Mouse (Mus musculus): ENCODE results near the gene Tmem247. TPM values are rescaled to one million over a fixed set of nuclear protein-coding genes. Genes with fewer than 3 reads are reported as not detected.

Tmem247 gene
- polyA plus RNA-seq, 1 experiment from 2014 or later, result not detected

DNA sequence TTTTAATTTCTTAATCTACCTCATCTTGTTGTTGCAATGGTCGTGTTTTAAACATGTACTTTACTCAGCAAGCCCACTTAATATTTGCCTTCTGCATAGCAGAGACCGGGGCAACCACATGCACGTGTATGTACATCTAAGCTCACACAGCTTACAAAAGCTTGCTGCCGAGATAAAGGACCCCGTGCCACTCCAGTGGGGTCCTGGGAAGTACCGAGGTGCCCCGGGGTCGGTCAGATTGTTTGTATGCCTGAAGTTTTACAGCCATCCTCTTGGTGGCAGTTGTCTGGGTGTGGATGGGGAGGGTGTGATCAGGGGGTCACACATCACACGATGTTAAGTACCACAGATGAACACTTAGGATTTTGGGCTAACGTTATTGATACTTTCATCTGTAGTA lies 48.9 kb downstream of the Tmem247 start:
- no peaks in the 10 kb centered on the region for H3K36me3 ChIP-seq (replicated peaks; ENCODE audit: control insufficient read depth, insufficient read depth, low read depth, low read length)
- H3K4me2 ChIP-seq (ENCODE audit: low read depth, low read length), result no peak overlapping the region
- H3K27ac ChIP-seq (replicated peaks; ENCODE audit: low read depth, low read length), result no peak overlapping the region
- no peak overlapping the region for H3K9ac ChIP-seq (replicated peaks; ENCODE audit: low read length)
- no peaks in the 10 kb centered on the region for H3K4me1 ChIP-seq (ENCODE audit: control insufficient read depth, insufficient read depth, low read length)
- no peak for ATAC-seq (replicated peaks; ENCODE audit: insufficient number of reproducible peaks, low FRiP score, low TSS enrichment, low read depth)
- no peak overlapping the region for H3K4me3 ChIP-seq (ENCODE audit: low read depth, low read length)
- no peaks in the 10 kb centered on the region for H3K9me3 ChIP-seq (replicated peaks; ENCODE audit: control insufficient read depth, low read length)
- no peaks in the 10 kb centered on the region for H3K27me3 ChIP-seq (ENCODE audit: control insufficient read depth, insufficient read depth, low read length)
- no peak for DNase-seq (ENCODE audit: low spot score)
- WGBS, result 85% methylated on average over 10 of the region's 10 CpGs

DNA sequence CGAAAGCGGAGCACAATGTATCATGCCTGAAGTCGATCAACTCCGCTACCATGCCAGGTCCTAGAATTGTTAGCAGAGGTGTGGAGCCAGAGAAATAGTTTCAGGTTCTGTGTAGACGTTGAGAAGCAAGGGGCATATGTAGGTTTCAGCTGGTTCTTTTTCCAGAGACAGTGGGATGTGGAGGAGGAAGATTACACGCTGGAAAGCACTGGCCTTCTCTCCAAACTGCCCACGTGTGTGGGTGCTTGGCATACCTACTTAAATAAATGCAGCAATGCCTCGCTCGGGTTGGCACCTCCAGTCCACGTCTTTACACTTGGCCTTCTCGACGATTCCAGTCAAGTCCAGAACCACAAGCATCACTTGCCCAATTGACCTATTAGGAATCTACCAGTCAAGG lies 49.9 kb downstream of the Tmem247 start:
- DNase-seq (ENCODE audit: low spot score), result no peak
- H3K27me3 ChIP-seq (ENCODE audit: control insufficient read depth, insufficient read depth, low read length), result no peaks in the 10 kb centered on the region
- H3K4me1 ChIP-seq (ENCODE audit: control insufficient read depth, insufficient read depth, low read length), result no peaks in the 10 kb centered on the region
- no peaks in the 10 kb centered on the region for H3K9me3 ChIP-seq (replicated peaks; ENCODE audit: control insufficient read depth, low read length)
- ATAC-seq (replicated peaks; ENCODE audit: insufficient number of reproducible peaks, low FRiP score, low TSS enrichment, low read depth), result no peak
- WGBS, result 93% methylated on average over 12 of the region's 12 CpGs
- H3K27ac ChIP-seq (replicated peaks; ENCODE audit: low read depth, low read length), result no peak overlapping the region
- no peak overlapping the region for H3K9ac ChIP-seq (replicated peaks; ENCODE audit: low read length)
- H3K4me2 ChIP-seq (ENCODE audit: low read depth, low read length), result no peak overlapping the region
- H3K4me3 ChIP-seq (ENCODE audit: low read depth, low read length), result no peak overlapping the region
- H3K36me3 ChIP-seq (replicated peaks; ENCODE audit: control insufficient read depth, insufficient read depth, low read depth, low read length), result no peaks in the 10 kb centered on the region

DNA sequence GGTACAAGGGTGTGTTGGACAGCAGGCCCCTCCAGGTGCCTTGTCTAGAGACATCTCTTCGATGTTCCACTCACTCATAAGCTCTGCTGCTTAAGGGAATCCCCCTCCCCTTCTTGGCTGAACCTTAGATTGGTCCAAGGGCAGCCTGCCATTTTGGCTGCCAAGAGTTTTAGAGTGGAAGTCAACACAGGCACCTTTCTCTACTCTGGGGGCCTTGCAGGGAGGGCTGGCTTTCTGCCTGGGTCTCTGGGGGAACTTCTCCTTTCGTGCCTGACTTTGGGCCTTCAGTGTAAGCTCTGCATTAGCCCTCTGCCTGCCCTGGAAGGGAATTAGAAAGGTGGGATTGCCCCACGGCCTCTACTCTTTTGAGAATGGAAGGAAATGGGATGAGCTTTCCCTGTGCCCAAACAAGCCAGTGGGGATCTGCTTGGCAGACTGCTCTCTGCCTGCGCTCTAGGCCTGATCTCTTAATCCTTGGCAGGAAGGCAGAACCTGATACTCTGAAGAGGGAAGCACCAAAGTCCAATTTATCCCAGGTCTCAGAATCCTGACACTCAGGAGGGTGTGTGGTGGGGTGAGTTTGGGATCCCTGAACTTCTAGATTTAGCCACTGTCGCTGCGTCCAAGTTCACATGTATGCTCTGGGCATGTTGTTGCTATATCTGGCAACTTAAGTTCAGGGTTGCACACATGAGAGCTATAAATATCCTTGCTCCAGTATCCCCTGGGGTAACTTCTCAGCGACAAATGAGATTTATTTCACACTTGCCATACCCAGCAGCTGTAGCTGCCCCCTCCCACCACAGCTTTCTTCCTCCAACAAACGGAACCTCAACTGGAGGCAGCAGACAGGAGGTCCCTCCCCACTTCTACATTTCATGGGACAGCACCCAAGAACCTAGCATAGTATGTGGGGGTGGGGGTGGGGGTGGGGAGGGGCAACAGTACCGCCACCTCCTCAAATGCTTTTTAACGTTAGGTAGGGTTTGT lies 50.7 kb downstream of the Tmem247 start:
- H3K27ac ChIP-seq (replicated peaks; ENCODE audit: low read depth, low read length), result no peak overlapping the region
- H3K4me1 ChIP-seq (ENCODE audit: control insufficient read depth, insufficient read depth, low read length), result no peaks in the 10 kb centered on the region
- DNase-seq (ENCODE audit: low spot score), result no peak
- no peaks in the 10 kb centered on the region; the same call in 1 of the 2 replicates for H3K36me3 ChIP-seq (replicated peaks; ENCODE audit: control insufficient read depth, insufficient read depth, low read depth, low read length)
- H3K9me3 ChIP-seq (replicated peaks; ENCODE audit: control insufficient read depth, low read length), result no peaks in the 10 kb centered on the region
- 87% methylated on average over 10 of the region's 10 CpGs for WGBS
- ATAC-seq (replicated peaks; ENCODE audit: insufficient number of reproducible peaks, low FRiP score, low TSS enrichment, low read depth), result no peak
- H3K27me3 ChIP-seq (ENCODE audit: control insufficient read depth, insufficient read depth, low read length), result no peaks in the 10 kb centered on the region
- no peak overlapping the region for H3K9ac ChIP-seq (replicated peaks; ENCODE audit: low read length)
- no peak overlapping the region for H3K4me3 ChIP-seq (ENCODE audit: low read depth, low read length)
- no peak overlapping the region; the same call in 1 of the 2 replicates for H3K4me2 ChIP-seq (ENCODE audit: low read depth, low read length)

- Histone ChIP-seq H3K9ac (replicated peaks; ENCODE audit: low read length) (no peak overlapping the region), H3K27me3 (ENCODE audit: control insufficient read depth, insufficient read depth, low read length) (no peaks in the 10 kb centered on the region), H3K4me1 (ENCODE audit: control insufficient read depth, insufficient read depth, low read length) (no peaks in the 10 kb centered on the region), H3K36me3 (replicated peaks; ENCODE audit: control insufficient read depth, insufficient read depth, low read depth, low read length) (no peaks in the 10 kb centered on the region; the same call in 1 of the 2 replicates), H3K27ac (replicated peaks; ENCODE audit: low read depth, low read length) (no peak overlapping the region), H3K4me3 (ENCODE audit: low read depth, low read length) (no peak overlapping the region), H3K4me2 (ENCODE audit: low read depth, low read length) (no peak overlapping the region), H3K9me3 (replicated peaks; ENCODE audit: control insufficient read depth, low read length) (no peaks in the 10 kb centered on the region)
- WGBS, result 92% methylated on average over 5 of the region's 5 CpGs
- ATAC-seq (replicated peaks; ENCODE audit: insufficient number of reproducible peaks, low FRiP score, low TSS enrichment, low read depth) (no peak), DNase-seq (ENCODE audit: low spot score) (no peak)
Measured at GRCm38 (mm10) chr17:86968581-86968980, 51.4 kb downstream of the Tmem247 start.

DNA sequence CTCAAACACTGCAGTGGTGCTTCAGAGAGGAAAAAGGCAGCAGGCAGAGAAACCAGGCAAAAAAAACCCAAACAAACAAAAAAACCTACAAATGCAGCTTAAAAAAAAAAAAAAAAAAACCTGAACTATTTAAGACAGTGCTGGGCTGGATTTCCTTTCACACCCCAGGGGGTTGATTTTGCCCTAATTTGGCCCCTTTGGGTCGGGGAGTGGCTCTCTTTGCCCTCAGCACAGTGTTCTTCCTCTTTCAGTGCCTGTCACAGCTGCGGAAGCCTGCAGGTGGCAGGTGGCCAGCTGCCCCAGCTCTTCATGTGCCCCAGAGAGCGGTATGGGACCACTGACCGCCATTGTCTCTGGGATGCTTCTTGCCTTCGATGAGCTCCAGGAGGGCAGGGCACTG lies 52.4 kb downstream of the Tmem247 start:
- WGBS, result 67% methylated on average over 5 of the region's 5 CpGs
- no peaks in the 10 kb centered on the region; the same call in 1 of the 2 replicates for H3K36me3 ChIP-seq (replicated peaks; ENCODE audit: control insufficient read depth, insufficient read depth, low read depth, low read length)
- H3K27ac ChIP-seq (replicated peaks; ENCODE audit: low read depth, low read length), result no peak overlapping the region
- no peak overlapping the region for H3K4me3 ChIP-seq (ENCODE audit: low read depth, low read length)
- DNase-seq (ENCODE audit: low spot score) (no peak), ATAC-seq (replicated peaks; ENCODE audit: insufficient number of reproducible peaks, low FRiP score, low TSS enrichment, low read depth) (no peak)
- no peaks in the 10 kb centered on the region for H3K4me1 ChIP-seq (ENCODE audit: control insufficient read depth, insufficient read depth, low read length)
- no peaks in the 10 kb centered on the region for H3K27me3 ChIP-seq (ENCODE audit: control insufficient read depth, insufficient read depth, low read length)
- H3K4me2 ChIP-seq (ENCODE audit: low read depth, low read length), result no peak overlapping the region
- no peaks in the 10 kb centered on the region for H3K9me3 ChIP-seq (replicated peaks; ENCODE audit: control insufficient read depth, low read length)
- H3K9ac ChIP-seq (replicated peaks; ENCODE audit: low read length), result no peak overlapping the region

- Histone ChIP-seq H3K27ac (replicated peaks; ENCODE audit: low read depth, low read length) (no peak overlapping the region), H3K4me2 (ENCODE audit: low read depth, low read length) (no peak overlapping the region), H3K4me1 (ENCODE audit: control insufficient read depth, insufficient read depth, low read length) (no peaks in the 10 kb centered on the region), H3K27me3 (ENCODE audit: control insufficient read depth, insufficient read depth, low read length) (no peaks in the 10 kb centered on the region), H3K4me3 (ENCODE audit: low read depth, low read length) (no peak overlapping the region), H3K9me3 (replicated peaks; ENCODE audit: control insufficient read depth, low read length) (no peaks in the 10 kb centered on the region), H3K36me3 (replicated peaks; ENCODE audit: control insufficient read depth, insufficient read depth, low read depth, low read length) (no peaks in the 10 kb centered on the region; the same call in 1 of the 2 replicates), H3K9ac (replicated peaks; ENCODE audit: low read length) (no peak overlapping the region)
- DNase-seq (ENCODE audit: low spot score), result no peak
- WGBS, result 91% methylated on average over 15 of the region's 15 CpGs
- ATAC-seq (replicated peaks; ENCODE audit: insufficient number of reproducible peaks, low FRiP score, low TSS enrichment, low read depth), result no peak
Measured at GRCm38 (mm10) chr17:86970026-86970750, 53.0 kb downstream of the Tmem247 start.

GRCm38 (mm10) chr17:86971036-86971435 lies 53.9 kb downstream of the Tmem247 start:
- H3K4me1 ChIP-seq (ENCODE audit: control insufficient read depth, insufficient read depth, low read length), result no peaks in the 10 kb centered on the region
- ATAC-seq (replicated peaks; ENCODE audit: insufficient number of reproducible peaks, low FRiP score, low TSS enrichment, low read depth), result no peak
- no peak overlapping the region for H3K4me2 ChIP-seq (ENCODE audit: low read depth, low read length)
- H3K4me3 ChIP-seq (ENCODE audit: low read depth, low read length), result no peak overlapping the region
- H3K27me3 ChIP-seq (ENCODE audit: control insufficient read depth, insufficient read depth, low read length), result no peaks in the 10 kb centered on the region
- no peaks in the 10 kb centered on the region; the same call in 1 of the 2 replicates for H3K36me3 ChIP-seq (replicated peaks; ENCODE audit: control insufficient read depth, insufficient read depth, low read depth, low read length)
- WGBS, result 75% methylated on average over 5 of the region's 5 CpGs
- no peak overlapping the region for H3K27ac ChIP-seq (replicated peaks; ENCODE audit: low read depth, low read length)
- no peaks in the 10 kb centered on the region for H3K9me3 ChIP-seq (replicated peaks; ENCODE audit: control insufficient read depth, low read length)
- H3K9ac ChIP-seq (replicated peaks; ENCODE audit: low read length), result no peak overlapping the region
- no peak for DNase-seq (ENCODE audit: low spot score)

- 83% methylated on average over 7 of the region's 7 CpGs for WGBS
- no peaks in the 10 kb centered on the region for H3K4me1 ChIP-seq (ENCODE audit: control insufficient read depth, insufficient read depth, low read length)
Measured at GRCm38 (mm10) chr17:86971860-86972259, 54.7 kb downstream of the Tmem247 start.

More at GRCm38 (mm10) chr17:86971860-86972259, 54.7 kb downstream of the Tmem247 start:
- Histone ChIP-seq H3K4me2 (ENCODE audit: low read depth, low read length) (no peak overlapping the region), H3K27ac (replicated peaks; ENCODE audit: low read depth, low read length) (no peak overlapping the region), H3K9ac (replicated peaks; ENCODE audit: low read length) (no peak overlapping the region), H3K4me3 (ENCODE audit: low read depth, low read length) (no peak overlapping the region), H3K36me3 (replicated peaks; ENCODE audit: control insufficient read depth, insufficient read depth, low read depth, low read length) (no peaks in the 10 kb centered on the region; the same call in 1 of the 2 replicates), H3K9me3 (replicated peaks; ENCODE audit: control insufficient read depth, low read length) (no peaks in the 10 kb centered on the region), H3K27me3 (ENCODE audit: control insufficient read depth, insufficient read depth, low read length) (no peaks in the 10 kb centered on the region)
- no peak for ATAC-seq (replicated peaks; ENCODE audit: insufficient number of reproducible peaks, low FRiP score, low TSS enrichment, low read depth)
- no peak for DNase-seq (ENCODE audit: low spot score)
